Mouse (Mus musculus) liver, embryonic 14.5 days (tissue): Measurements from ENCODE around the gene Cltb. TPM values are rescaled to one million over a fixed set of nuclear protein-coding genes. Genes with fewer than 3 reads are reported as not detected.

Source experiments
- ATAC-seq: fragments of 200-750 bp; cut with Nextera tagmentation; 2 replicates; pipeline ENCODE4 v1.8.0; 2017; ENCODE audit warnings: moderate number of reproducible peaks, mild to moderate bottlenecking, moderate library complexity; ENCODE audit not compliant: insufficient read depth
- DNase-seq, 3 experiments: peaks; one replicate each; pipeline ENCODE4 v3.0.0-alpha.2; 2012 to 2013; ENCODE audit warnings: low read depth in 3 of 3, low spot score in 3 of 3
- H3K27ac ChIP-seq: fragments of 300-500 bp; sonication (generic); 2 replicates; pipeline ENCODE4 v1.5.1; 2014; ENCODE audit warnings: moderate library complexity, mild to moderate bottlenecking, control low read depth, inconsistent platforms
- H3K27me3 ChIP-seq: fragments of 300-500 bp; sonication (generic); 2 replicates; pipeline ENCODE4 v1.6.1; 2014; ENCODE audit warnings: mild to moderate bottlenecking, low read length, moderate library complexity; ENCODE audit not compliant: control insufficient read depth, insufficient read depth
- H3K36me3 ChIP-seq: fragments of 300-500 bp; sonication (generic); replicated peaks from 2 replicates; pipeline ENCODE4 v1.6.1; 2014; ENCODE audit warnings: low read depth; ENCODE audit not compliant: control insufficient read depth, insufficient read depth
- H3K4me1 ChIP-seq, 2 experiments: fragments of 200-500 bp in 1 of 2; fragments of 300-500 bp in 1 of 2; sonication (generic) in 1 of 2; replicated peaks; 2 replicates each; pipeline ENCODE4 v1.6.1; 2012 to 2014; ENCODE audit warnings: antibody characterized with exemption in 1 of 2, inconsistent platforms in 1 of 2, low read length in 1 of 2; ENCODE audit not compliant: control insufficient read depth in 2 of 2, insufficient read depth in 2 of 2
- H3K4me2 ChIP-seq: fragments of 300-500 bp; sonication (generic); 2 replicates; pipeline ENCODE4 v1.6.1; 2014; ENCODE audit warnings: low read depth, mild to moderate bottlenecking, control low read depth, moderate library complexity
- H3K4me3 ChIP-seq, 2 experiments: fragments of 200-500 bp in 1 of 2; fragments of 300-500 bp in 1 of 2; sonication (generic) in 1 of 2; 2 replicates each; pipeline ENCODE4 v1.5.1; 2012 to 2014; ENCODE audit warnings: low read depth in 2 of 2, low read length in 2 of 2, mild to moderate bottlenecking in 2 of 2, control low read depth in 1 of 2, inconsistent platforms in 1 of 2, moderate library complexity in 1 of 2; ENCODE audit not compliant: insufficient read depth in 1 of 2
- H3K9ac ChIP-seq: fragments of 300-500 bp; sonication (generic); replicated peaks from 2 replicates; pipeline ENCODE4 v1.6.1; 2014; ENCODE audit warnings: mild to moderate bottlenecking, control low read depth, moderate library complexity
- H3K9me3 ChIP-seq: fragments of 300-500 bp; sonication (generic); 2 replicates; pipeline ENCODE4 v1.6.1; 2016; ENCODE audit warnings: low read length, mixed read lengths; ENCODE audit not compliant: control insufficient read depth
- CTCF ChIP-seq: IDR thresholded peaks from 2 replicates; pipeline ENCODE4 v1.5.1; 2016; ENCODE audit warnings: antibody characterized with exemption, low read depth, control low read depth
- EP300 ChIP-seq: IDR thresholded peaks from 2 replicates; pipeline ENCODE4 v1.6.1; 2016; ENCODE audit warnings: antibody characterized with exemption, low read depth
- WGBS: fragments of 180-500 bp; shearing (Covaris S2); extraction: QIAGEN DNeasy Blood & Tissue Kit; methylation state at CpG from one replicate; pipeline ENCODE4 v1.1.7; 2014; ENCODE audit not compliant: insufficient replicate concordance; 5-methylcytosine and 5-hydroxymethylcytosine counted together
- microRNA-seq: library from miRNA; unstranded; fragments of <30 nt; microRNA quantifications from one replicate; pipeline ENCODE4, GENCODE M21; 2016
- polyA plus RNA-seq, 2 experiments: library from polyadenylated mRNA; depleted of rRNA in 1 of 2; stranded (reverse) in 1 of 2; unstranded in 1 of 2; fragments of >200 nt; fragmentation: Nextera tagmentation in 1 of 2; extraction: Ambion mirVana in 1 of 2; gene quantifications; 2 replicates each; pipeline versions ENCODE4 v1.2.1 to v1.2.3; 2012 to 2014

Cltb gene
- polyA plus RNA-seq, 2 experiments: 15.2 to 30.6 TPM

DNA sequence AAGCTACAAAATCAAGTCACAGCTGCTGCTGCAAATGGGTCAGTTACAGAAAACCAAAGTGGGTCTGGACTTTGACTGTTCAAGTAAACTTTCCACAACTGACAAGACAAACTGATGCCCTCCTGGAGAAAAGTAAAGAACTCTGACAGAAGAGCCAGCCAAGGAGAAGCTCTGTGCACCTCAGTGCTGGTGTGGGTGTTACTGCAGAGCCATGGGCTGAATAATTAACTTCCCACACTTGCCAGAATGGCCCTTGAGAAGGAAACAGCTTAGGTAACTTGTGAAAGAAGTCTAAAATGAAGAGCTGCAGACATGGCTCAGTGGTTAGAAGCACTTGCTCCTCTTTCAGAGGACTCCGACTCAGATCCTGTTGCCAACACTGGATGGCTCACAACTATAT is 53.5 kb downstream of the Cltb start:
- Histone ChIP-seq H3K27me3 (no peaks in the 10 kb centered on the region), H3K36me3 (peaks cover 35% of the 10 kb centered on the region), H3K4me1 (no peaks in the 10 kb centered on the region), H3K9ac (no peak overlapping the region), H3K27ac (no peak overlapping the region), H3K9me3 (no peaks in the 10 kb centered on the region), H3K4me2 (no peak overlapping the region), H3K4me3 (no peak overlapping the region)
- no peak for TF ChIP-seq EP300
- TF ChIP-seq CTCF: no peak
- DNase-seq (no peak), ATAC-seq (no peak)
- 74% methylated on average over 1 of the region's 1 CpGs for WGBS

- whole genome bisulfite sequencing: 77% methylated on average over 3 of the region's 3 CpGs
- Histone ChIP-seq H3K27me3 (no peaks in the 10 kb centered on the region), H3K4me1 (no peaks in the 10 kb centered on the region), H3K9ac (no peak overlapping the region), H3K9me3 (no peaks in the 10 kb centered on the region), H3K4me2 (no peak overlapping the region), H3K36me3 (peaks cover 38% of the 10 kb centered on the region), H3K27ac (no peak overlapping the region), H3K4me3 (no peak overlapping the region)
- ATAC-seq (no peak), DNase-seq (no peak)
- TF ChIP-seq EP300 (no peak), CTCF (no peak)
These were observed 54.3 kb downstream of the Cltb start for GRCm38 (mm10) chr13:54556796-54557195.

DNA sequence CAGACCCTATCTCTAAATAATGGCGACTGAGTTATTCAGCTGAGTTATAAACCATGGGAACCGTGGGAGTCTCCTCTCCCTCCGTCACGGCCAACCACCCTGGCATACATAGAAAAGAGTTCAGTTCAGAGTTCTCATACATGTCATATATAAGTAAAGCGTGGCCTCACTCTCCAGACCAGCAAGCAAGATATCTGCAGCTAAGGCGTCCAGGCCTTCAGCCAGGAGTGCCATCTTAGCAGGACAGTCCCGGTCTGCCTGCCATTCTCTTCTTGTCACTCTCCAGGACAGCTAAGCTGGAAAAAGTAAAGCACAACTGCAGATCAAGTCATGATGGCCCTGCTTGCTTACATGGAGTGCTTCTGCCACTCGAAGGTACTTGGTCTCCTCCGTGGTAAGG is 55.0 kb downstream of the Cltb start:
- TF ChIP-seq CTCF: no peak
- TF ChIP-seq EP300: no peak
- DNase-seq (no peak), ATAC-seq (no peak)
- H3K27me3 ChIP-seq: no peaks in the 10 kb centered on the region
- no peak overlapping the region for H3K9ac ChIP-seq
- 80% methylated on average over 9 of the region's 9 CpGs for WGBS
- H3K4me1 ChIP-seq: no peaks in the 10 kb centered on the region
- H3K9me3 ChIP-seq: no peaks in the 10 kb centered on the region
- H3K36me3 ChIP-seq: peaks cover 43% of the 10 kb centered on the region
- H3K4me2 ChIP-seq: no peak overlapping the region
- no peak overlapping the region for H3K4me3 ChIP-seq
- no peak overlapping the region for H3K27ac ChIP-seq

DNA sequence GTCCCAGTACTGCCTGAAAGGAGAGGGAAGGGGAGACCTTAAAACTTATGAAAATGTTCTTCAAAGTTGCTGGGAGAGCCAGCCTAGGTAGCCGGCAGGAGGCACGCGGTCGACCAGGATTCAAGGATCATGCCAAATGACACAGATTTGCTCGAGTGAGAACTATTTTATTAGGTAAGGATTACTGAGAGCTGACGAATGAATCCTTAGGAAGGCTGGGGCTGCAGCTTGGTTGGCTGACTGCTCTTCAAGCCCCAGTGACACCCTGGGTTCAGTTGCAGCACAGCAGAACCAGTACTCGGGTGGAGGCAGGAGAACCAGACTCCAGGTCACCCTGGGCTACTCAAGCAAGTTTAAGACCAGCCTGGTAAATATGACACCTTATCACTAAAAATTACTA is 63.1 kb downstream of the Cltb start:
- no peak for DNase-seq
- Histone ChIP-seq H3K4me1 (no peaks in the 10 kb centered on the region; a peak in 1 of 4 replicates), H3K9ac (no peak overlapping the region), H3K36me3 (peaks cover 13% of the 10 kb centered on the region), H3K4me3 (no peak overlapping the region), H3K27ac (no peak overlapping the region), H3K9me3 (no peaks in the 10 kb centered on the region), H3K4me2 (no peak overlapping the region), H3K27me3 (no peaks in the 10 kb centered on the region)
- 76% methylated on average over 7 of the region's 7 CpGs for WGBS
- TF ChIP-seq CTCF (no peak), EP300 (no peak)
- no peak for ATAC-seq

Small RNAs within 50 kb of the gene (microRNA-seq; reads per million reads assigned to microRNA genes)
- not detected for gene Gm24195

Other genes with a start within 250 kb of the Cltb start
- 0.39 and 0.49 TPM in 2 replicates for gene Cplx2, start 240.0 kb downstream of the Cltb start, polyA plus RNA-seq (2012; rRNA removed)
- 0.24 and 0.28 TPM in 2 replicates for gene Cplx2, start 240.0 kb downstream of the Cltb start, polyA plus RNA-seq (2014; fragmentation: Nextera tagmentation; extraction: Ambion mirVana)
- gene Thoc3, start 142.5 kb downstream of the Cltb start, polyA plus RNA-seq (2012; rRNA removed): 15.7 and 21.3 TPM in 2 replicates
- gene Thoc3, start 142.5 kb downstream of the Cltb start, polyA plus RNA-seq (2014; fragmentation: Nextera tagmentation; extraction: Ambion mirVana): 46.6 and 48.4 TPM in 2 replicates
- gene Simc1, start 107.6 kb downstream of the Cltb start, polyA plus RNA-seq (2012; rRNA removed): 2.5 and 2.8 TPM in 2 replicates
- gene Simc1, start 107.6 kb downstream of the Cltb start, polyA plus RNA-seq (2014; fragmentation: Nextera tagmentation; extraction: Ambion mirVana): 1.5 and 2.0 TPM in 2 replicates
- gene 4833439L19Rik, start 45.9 kb downstream of the Cltb start, polyA plus RNA-seq (2012; rRNA removed): 22.2 TPM in 2 replicates
- gene 4833439L19Rik, start 45.9 kb downstream of the Cltb start, polyA plus RNA-seq (2014; fragmentation: Nextera tagmentation; extraction: Ambion mirVana): 36.1 and 45.1 TPM in 2 replicates
- gene Arl10, start 36.3 kb downstream of the Cltb start, polyA plus RNA-seq (2012; rRNA removed): 5.6 and 6.8 TPM in 2 replicates
- gene Arl10, start 36.3 kb downstream of the Cltb start, polyA plus RNA-seq (2014; fragmentation: Nextera tagmentation; extraction: Ambion mirVana): 4.2 and 4.9 TPM in 2 replicates
- 16.6 and 26.3 TPM in 2 replicates for gene Nop16, start 21.3 kb downstream of the Cltb start, polyA plus RNA-seq (2012; rRNA removed)
- gene Nop16, start 21.3 kb downstream of the Cltb start, polyA plus RNA-seq (2014; fragmentation: Nextera tagmentation; extraction: Ambion mirVana): 20.6 and 25.9 TPM in 2 replicates
- 55.7 and 57.7 TPM in 2 replicates for gene Higd2a, start 21.1 kb downstream of the Cltb start, polyA plus RNA-seq (2012; rRNA removed)
- 112 and 113 TPM in 2 replicates for gene Higd2a, start 21.1 kb downstream of the Cltb start, polyA plus RNA-seq (2014; fragmentation: Nextera tagmentation; extraction: Ambion mirVana)
- 9.5 and 11.0 TPM in 2 replicates for gene Faf2, start 10.4 kb upstream of the Cltb start, polyA plus RNA-seq (2012; rRNA removed)
- gene Faf2, start 10.4 kb upstream of the Cltb start, polyA plus RNA-seq (2014; fragmentation: Nextera tagmentation; extraction: Ambion mirVana): 31.2 and 36.9 TPM in 2 replicates
- gene Rnf44, start 82.6 kb upstream of the Cltb start, polyA plus RNA-seq (2012; rRNA removed): 26.5 and 31.7 TPM in 2 replicates
- gene Rnf44, start 82.6 kb upstream of the Cltb start, polyA plus RNA-seq (2014; fragmentation: Nextera tagmentation; extraction: Ambion mirVana): 25.3 and 33.1 TPM in 2 replicates
- 6.6 and 7.6 TPM in 2 replicates for gene Cdhr2, start 90.1 kb upstream of the Cltb start, polyA plus RNA-seq (2012; rRNA removed)
- 8.6 and 8.9 TPM in 2 replicates for gene Cdhr2, start 90.1 kb upstream of the Cltb start, polyA plus RNA-seq (2014; fragmentation: Nextera tagmentation; extraction: Ambion mirVana)
- 0.01 and 0.05 TPM in 2 replicates for gene Gprin1, start 138.5 kb upstream of the Cltb start, polyA plus RNA-seq (2012; rRNA removed)
- 0.03 TPM in 1 of 2 replicates, not detected in the other for gene Gprin1, start 138.5 kb upstream of the Cltb start, polyA plus RNA-seq (2014; fragmentation: Nextera tagmentation; extraction: Ambion mirVana)
- gene Sncb, start 155.3 kb upstream of the Cltb start, polyA plus RNA-seq (2012; rRNA removed): 0.02 and 0.06 TPM in 2 replicates
- not detected in 2 replicates for gene Sncb, start 155.3 kb upstream of the Cltb start, polyA plus RNA-seq (2014; fragmentation: Nextera tagmentation; extraction: Ambion mirVana)
- not detected in 2 replicates for gene Eif4e1b, start 172.7 kb upstream of the Cltb start, polyA plus RNA-seq (2012; rRNA removed)
- not detected in 2 replicates for gene Eif4e1b, start 172.7 kb upstream of the Cltb start, polyA plus RNA-seq (2014; fragmentation: Nextera tagmentation; extraction: Ambion mirVana)
- 0.28 and 0.47 TPM in 2 replicates for gene Tspan17, start 178.0 kb upstream of the Cltb start, polyA plus RNA-seq (2012; rRNA removed)
- gene Tspan17, start 178.0 kb upstream of the Cltb start, polyA plus RNA-seq (2014; fragmentation: Nextera tagmentation; extraction: Ambion mirVana): 0.58 and 0.99 TPM in 2 replicates